Mouse (Mus musculus) kidney, adult 2 months (tissue): ENCODE data around the gene Tas2r137.

Experiments used
- CTCF ChIP-seq: fragments of 200-500 bp; conservative IDR thresholded peaks from 2 replicates; pipeline ENCODE4 v1.5.1; 2011; ENCODE audit warnings: low read depth, mild to moderate bottlenecking, control low read depth, low read length, moderate library complexity, mixed read lengths; ENCODE audit not compliant: insufficient read depth, insufficient read length
- POLR2A ChIP-seq: fragments of 200-500 bp; IDR thresholded peaks from one replicate; pipeline ENCODE4 v1.6.1; 2011; ENCODE audit warnings: low read depth, low read length, control low read depth

DNA sequence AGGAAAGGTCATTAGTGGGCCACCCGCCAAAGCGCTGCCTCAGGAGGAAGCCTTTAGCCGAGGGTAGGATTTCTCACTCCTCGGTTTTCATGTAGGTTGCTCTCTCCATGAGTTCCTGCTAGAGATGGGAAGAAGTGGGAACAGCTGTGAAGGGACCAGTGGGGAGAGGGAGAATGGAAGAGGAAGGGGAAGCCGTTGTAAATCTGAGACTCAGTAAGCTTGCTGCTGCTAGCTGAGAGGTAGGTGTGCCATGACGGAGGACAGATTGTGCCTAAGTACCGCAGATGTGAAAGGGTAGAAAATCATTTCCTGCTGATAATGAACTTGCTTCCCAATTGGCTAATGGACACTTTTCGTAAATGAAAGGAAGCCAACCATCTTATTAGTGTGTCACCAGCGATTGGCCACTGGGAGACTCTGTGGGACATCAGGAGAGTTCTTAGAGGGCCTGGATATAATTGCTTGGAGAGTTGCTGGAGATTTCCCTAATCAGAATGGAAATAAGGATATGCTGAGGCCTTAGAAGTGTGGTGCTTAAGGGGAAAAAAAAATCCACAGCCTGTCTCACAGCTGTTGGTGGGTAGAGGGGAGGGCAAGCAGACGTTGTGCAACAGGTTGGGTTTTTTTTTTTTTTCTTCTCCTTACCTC is 47.6 kb upstream of the Tas2r137 start:
- no peak for TF ChIP-seq CTCF
- TF ChIP-seq POLR2A, result no peak
